Mouse (Mus musculus): ENCODE measurements at regions not wholly inside any gene's neighbourhood (a gene's known extent, or its start where the extent isn't known, plus 50 kb on each side); places are given as distances from the start of the nearest gene placed in this dataset.

GRCm38 (mm10) chr11:38224300-38224699 is 988.5 kb upstream of the Tenm2 start:
- no peak overlapping the region for H3K9ac ChIP-seq
- no peak for ATAC-seq (ENCODE audit: borderline replicate concordance, extremely low read depth, low FRiP score, low TSS enrichment)
- WGBS: 46% methylated on average over 3 of the region's 3 CpGs
- no peak overlapping the region for H3K4me2 ChIP-seq
- H3K27ac ChIP-seq: no peak overlapping the region
- no peaks in the 10 kb centered on the region for H3K27me3 ChIP-seq
- no peak overlapping the region for H3K4me3 ChIP-seq
- H3K9me3 ChIP-seq: no peaks in the 10 kb centered on the region
- no peaks in the 10 kb centered on the region for H3K4me1 ChIP-seq
- no peaks in the 10 kb centered on the region for H3K36me3 ChIP-seq

GRCm38 (mm10) chr11:38203347-38203746 is 967.6 kb upstream of the Tenm2 start:
- Histone ChIP-seq H3K4me3 (no peak overlapping the region), H3K9me3 (no peaks in the 10 kb centered on the region), H3K27me3 (no peaks in the 10 kb centered on the region), H3K9ac (no peak overlapping the region), H3K36me3 (no peaks in the 10 kb centered on the region), H3K4me2 (no peak overlapping the region), H3K27ac (no peak overlapping the region), H3K4me1 (no peaks in the 10 kb centered on the region)
- WGBS: 36% methylated on average over 2 of the region's 2 CpGs
- ATAC-seq (ENCODE audit: borderline replicate concordance, extremely low read depth, low FRiP score, low TSS enrichment): no peak

- H3K27ac ChIP-seq: peak overlapping the region; percentile 55
- H3K9me3 ChIP-seq: no peaks in the 10 kb centered on the region
- H3K4me3 ChIP-seq: no peak overlapping the region
- H3K9ac ChIP-seq: no peak overlapping the region
- 34% methylated on average over 3 of the region's 3 CpGs for WGBS
- ATAC-seq (ENCODE audit: borderline replicate concordance, extremely low read depth, low FRiP score, low TSS enrichment): peak; percentile 94
- no peak overlapping the region for H3K4me2 ChIP-seq
- no peaks in the 10 kb centered on the region for H3K27me3 ChIP-seq
- H3K4me1 ChIP-seq: no peaks in the 10 kb centered on the region
- H3K36me3 ChIP-seq: no peaks in the 10 kb centered on the region
Observed at GRCm38 (mm10) chr11:38201136-38201741, 965.5 kb upstream of the Tenm2 start.

- Histone ChIP-seq H3K9ac (no peak overlapping the region), H3K27ac (no peak overlapping the region), H3K36me3 (no peaks in the 10 kb centered on the region), H3K9me3 (no peaks in the 10 kb centered on the region), H3K27me3 (no peaks in the 10 kb centered on the region), H3K4me1 (no peaks in the 10 kb centered on the region), H3K4me3 (no peak overlapping the region), H3K4me2 (no peak overlapping the region)
- 60% methylated on average over 5 of the region's 5 CpGs for WGBS
- no peak for ATAC-seq (ENCODE audit: borderline replicate concordance, extremely low read depth, low FRiP score, low TSS enrichment)
Observed at GRCm38 (mm10) chr11:38193719-38194118, 958.0 kb upstream of the Tenm2 start.

- Histone ChIP-seq H3K4me3 (no peak overlapping the region), H3K27me3 (no peaks in the 10 kb centered on the region), H3K9me3 (no peaks in the 10 kb centered on the region), H3K27ac (no peak overlapping the region), H3K4me1 (no peaks in the 10 kb centered on the region), H3K9ac (no peak overlapping the region), H3K4me2 (no peak overlapping the region), H3K36me3 (no peaks in the 10 kb centered on the region)
- no peak for ATAC-seq (ENCODE audit: borderline replicate concordance, extremely low read depth, low FRiP score, low TSS enrichment)
- WGBS: 39% methylated on average over 2 of the region's 2 CpGs
Observed at GRCm38 (mm10) chr11:38191895-38192547, 956.3 kb upstream of the Tenm2 start.

- H3K4me1 ChIP-seq: no peaks in the 10 kb centered on the region
- WGBS: 62% methylated on average over 3 of the region's 3 CpGs
Observed at GRCm38 (mm10) chr11:38191437-38191836, 955.7 kb upstream of the Tenm2 start.

GRCm38 (mm10) chr11:38170721-38171120 is 935.0 kb upstream of the Tenm2 start:
- no peaks in the 10 kb centered on the region for H3K9me3 ChIP-seq
- 59% methylated on average over 1 of the region's 1 CpGs for WGBS
- H3K36me3 ChIP-seq: no peaks in the 10 kb centered on the region
- no peak overlapping the region for H3K4me3 ChIP-seq
- ATAC-seq (ENCODE audit: borderline replicate concordance, extremely low read depth, low FRiP score, low TSS enrichment): no peak
- no peaks in the 10 kb centered on the region for H3K27me3 ChIP-seq
- H3K4me1 ChIP-seq: no peaks in the 10 kb centered on the region
- H3K9ac ChIP-seq: no peak overlapping the region
- no peak overlapping the region for H3K27ac ChIP-seq
- no peak overlapping the region for H3K4me2 ChIP-seq

More at GRCm38 (mm10) chr11:38191437-38191836, 955.7 kb upstream of the Tenm2 start:
- H3K36me3 ChIP-seq: no peaks in the 10 kb centered on the region
- no peak overlapping the region for H3K4me3 ChIP-seq
- ATAC-seq (ENCODE audit: borderline replicate concordance, extremely low read depth, low FRiP score, low TSS enrichment): no peak
- H3K4me2 ChIP-seq: no peak overlapping the region
- no peak overlapping the region for H3K9ac ChIP-seq
- no peak overlapping the region for H3K27ac ChIP-seq
- no peaks in the 10 kb centered on the region for H3K9me3 ChIP-seq
- no peaks in the 10 kb centered on the region for H3K27me3 ChIP-seq

- Histone ChIP-seq H3K4me1 (no peaks in the 10 kb centered on the region), H3K4me3 (no peak overlapping the region), H3K27me3 (no peaks in the 10 kb centered on the region), H3K4me2 (no peak overlapping the region), H3K9ac (no peak overlapping the region), H3K9me3 (no peaks in the 10 kb centered on the region), H3K36me3 (no peaks in the 10 kb centered on the region), H3K27ac (no peak overlapping the region)
- WGBS: 88% methylated on average over 4 of the region's 4 CpGs
- ATAC-seq (ENCODE audit: borderline replicate concordance, extremely low read depth, low FRiP score, low TSS enrichment): no peak
Observed at GRCm38 (mm10) chr11:38158310-38158709, 922.5 kb upstream of the Tenm2 start.

- 71% methylated on average over 9 of the region's 9 CpGs for WGBS
- Histone ChIP-seq H3K9ac (no peak overlapping the region), H3K4me2 (no peak overlapping the region), H3K36me3 (no peaks in the 10 kb centered on the region), H3K4me1 (no peaks in the 10 kb centered on the region), H3K27ac (no peak overlapping the region), H3K9me3 (no peaks in the 10 kb centered on the region), H3K27me3 (no peaks in the 10 kb centered on the region), H3K4me3 (no peak overlapping the region)
- no peak for ATAC-seq (ENCODE audit: borderline replicate concordance, extremely low read depth, low FRiP score, low TSS enrichment)
Observed at GRCm38 (mm10) chr11:38156944-38157343, 921.2 kb upstream of the Tenm2 start.

- Histone ChIP-seq H3K9ac (no peak overlapping the region), H3K4me1 (no peaks in the 10 kb centered on the region), H3K27me3 (no peaks in the 10 kb centered on the region), H3K4me3 (no peak overlapping the region), H3K27ac (no peak overlapping the region), H3K4me2 (no peak overlapping the region), H3K9me3 (no peaks in the 10 kb centered on the region), H3K36me3 (no peaks in the 10 kb centered on the region)
- no peak for ATAC-seq (ENCODE audit: borderline replicate concordance, extremely low read depth, low FRiP score, low TSS enrichment)
- WGBS: 74% methylated on average over 2 of the region's 2 CpGs
Observed at GRCm38 (mm10) chr11:38155706-38156105, 919.9 kb upstream of the Tenm2 start.

GRCm38 (mm10) chr11:38143436-38143835 is 907.7 kb upstream of the Tenm2 start:
- Histone ChIP-seq H3K36me3 (no peaks in the 10 kb centered on the region), H3K27me3 (no peaks in the 10 kb centered on the region), H3K4me1 (no peaks in the 10 kb centered on the region), H3K4me3 (no peak overlapping the region), H3K9me3 (no peaks in the 10 kb centered on the region), H3K27ac (no peak overlapping the region), H3K4me2 (no peak overlapping the region), H3K9ac (no peak overlapping the region)
- ATAC-seq (ENCODE audit: borderline replicate concordance, extremely low read depth, low FRiP score, low TSS enrichment): no peak
- WGBS: 71% methylated on average over 2 of the region's 2 CpGs

GRCm38 (mm10) chr11:38128851-38129250 is 893.1 kb upstream of the Tenm2 start:
- Histone ChIP-seq H3K4me2 (no peak overlapping the region), H3K36me3 (no peaks in the 10 kb centered on the region), H3K9me3 (no peaks in the 10 kb centered on the region), H3K4me3 (no peak overlapping the region), H3K9ac (no peak overlapping the region), H3K4me1 (no peaks in the 10 kb centered on the region), H3K27me3 (no peaks in the 10 kb centered on the region), H3K27ac (no peak overlapping the region)
- no peak for ATAC-seq (ENCODE audit: borderline replicate concordance, extremely low read depth, low FRiP score, low TSS enrichment)
